Mouse (Mus musculus): Measurements from ENCODE around the gene Psmd8. TPM values are rescaled to one million over a fixed set of nuclear protein-coding genes. Genes with fewer than 3 reads are reported as not detected.

Gene Psmd8
- polyA plus RNA-seq, 1 experiment, result 388 TPM

DNA sequence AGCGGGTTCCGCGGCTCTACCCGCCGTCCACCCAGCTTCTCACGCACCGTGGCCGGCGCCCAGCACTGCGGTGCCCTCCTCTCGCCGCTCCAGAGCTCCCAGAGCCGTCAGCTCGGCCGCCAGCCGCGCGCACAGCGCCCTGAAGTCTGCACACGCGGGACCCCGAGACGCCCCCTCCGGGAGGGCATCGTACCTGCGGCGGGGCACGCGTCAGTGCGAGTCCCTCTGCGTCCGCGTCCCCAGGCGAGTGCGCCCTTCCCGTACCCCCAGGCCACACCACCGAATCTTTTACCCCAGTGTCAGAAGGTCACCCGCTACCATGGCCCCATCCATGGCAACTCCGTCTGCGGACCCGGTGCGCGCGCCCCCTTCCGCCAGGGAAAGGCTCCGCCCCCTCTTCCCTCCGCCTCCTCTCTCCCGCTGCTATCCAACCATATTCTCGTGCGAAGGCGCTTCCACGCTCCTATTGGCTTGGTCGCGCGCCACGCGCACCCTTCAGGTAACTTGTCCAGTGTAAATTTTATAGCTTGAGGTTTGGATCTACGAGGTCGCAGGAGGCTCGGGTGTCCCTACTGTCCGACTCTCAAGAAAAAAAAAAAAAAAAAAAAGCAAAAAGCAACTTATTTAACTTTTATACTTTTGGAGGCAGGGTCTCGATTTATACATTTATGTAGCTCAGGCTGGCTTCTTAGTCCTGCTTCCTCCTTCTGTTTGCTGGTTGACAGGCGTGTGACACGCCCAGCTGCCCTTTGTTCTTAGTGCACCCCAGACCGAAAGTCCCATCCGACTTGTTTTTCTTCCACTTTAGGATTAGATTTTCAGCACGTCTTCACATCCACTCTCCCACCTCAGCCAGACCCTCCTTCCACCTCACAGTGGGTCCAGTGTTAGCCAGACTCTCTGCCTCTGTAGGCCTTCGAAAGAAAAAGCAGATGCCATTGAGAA lies 24.4 kb downstream of the Psmd8 start, which contains the start of gene Fam98c:
Gene Fam98c, minus strand, starts transcription at position 397 of the 945 bp plus-strand sequence.
- Histone ChIP-seq H3K27me3 (ENCODE audit: control insufficient read depth, insufficient read depth, insufficient read length) (no peaks in the 10 kb centered on the region), H3K36me3 (ENCODE audit: control insufficient read depth, insufficient read depth) (no peaks in the 10 kb centered on the region), H3K79me3 (ENCODE audit: low read depth) (no peaks in the 10 kb centered on the region), H3K79me2 (ENCODE audit: control insufficient read depth, insufficient read depth) (no peaks in the 10 kb centered on the region), H3K4me3 (ENCODE audit: insufficient read depth, poor library complexity, severe bottlenecking) (peak within 1 kb of the TSS; percentile 41), H3ac (ENCODE audit: control insufficient read depth, insufficient read length, low read depth) (peak within 1 kb of the TSS; percentile 64)
- TF ChIP-seq CEBPB (IDR thresholded peaks at IDR 0.05; ENCODE audit: low read depth) (no peak), MAX (IDR thresholded peaks at IDR 0.05) (no peak), MYOG (IDR thresholded peaks at IDR 0.05; ENCODE audit: control insufficient read depth, extremely low read depth, insufficient read length) (no peak), USF1 (IDR thresholded peaks at IDR 0.05; ENCODE audit: low read depth) (no peak), MYOD1 (IDR thresholded peaks at IDR 0.05; ENCODE audit: control insufficient read depth, insufficient read length, low read depth) (no peak), FOSL1 (IDR thresholded peaks at IDR 0.05; ENCODE audit: insufficient read depth, low read length, poor library complexity, severe bottlenecking) (no peak), CTCF (IDR thresholded peaks at IDR 0.05; ENCODE audit: control insufficient read depth, insufficient read depth, insufficient read length) (no peak)

DNA sequence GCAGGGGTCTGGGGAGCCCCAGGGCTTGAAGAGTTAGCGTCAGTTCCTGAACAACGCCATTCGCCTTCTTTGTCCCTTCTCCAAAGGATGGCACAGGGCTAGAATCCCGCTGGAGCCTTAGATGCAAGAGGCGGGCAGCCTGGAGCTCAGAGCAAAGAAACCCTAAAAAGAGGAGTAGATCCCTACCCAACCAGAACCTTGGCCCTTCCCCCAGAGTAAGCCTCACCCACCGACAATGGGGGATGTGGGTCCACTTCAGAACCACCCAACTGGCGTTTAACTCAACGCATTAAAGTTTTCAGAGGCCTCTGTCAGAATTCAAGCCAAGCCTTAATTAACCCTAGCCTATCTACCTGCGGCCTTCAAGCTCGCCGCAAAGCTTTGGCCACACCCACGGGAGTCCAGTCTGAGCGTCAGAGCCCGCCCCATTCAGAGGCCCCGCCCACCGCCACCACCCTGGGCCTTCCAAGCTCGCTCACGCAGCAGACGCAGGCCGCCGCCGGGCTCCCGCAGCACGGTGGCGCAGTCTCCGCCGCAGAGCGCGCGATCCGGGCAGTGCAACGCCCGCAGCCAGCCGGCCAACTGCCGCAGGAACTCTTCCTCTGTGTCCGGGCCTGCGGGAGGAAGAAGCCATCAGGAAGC lies 25.2 kb downstream of the Psmd8 start:
- no peaks in the 10 kb centered on the region for H3K36me3 ChIP-seq (ENCODE audit: control insufficient read depth, insufficient read depth)
- TF ChIP-seq CTCF (IDR thresholded peaks at IDR 0.05; ENCODE audit: control insufficient read depth, insufficient read depth, insufficient read length) (peak; percentile 29), FOSL1 (IDR thresholded peaks at IDR 0.05; ENCODE audit: insufficient read depth, low read length, poor library complexity, severe bottlenecking) (no peak), USF1 (IDR thresholded peaks at IDR 0.05; ENCODE audit: low read depth) (no peak), CEBPB (IDR thresholded peaks at IDR 0.05; ENCODE audit: low read depth) (no peak), MAX (IDR thresholded peaks at IDR 0.05) (no peak)
- no peaks in the 10 kb centered on the region for H3K79me2 ChIP-seq (ENCODE audit: control insufficient read depth, insufficient read depth)

DNA sequence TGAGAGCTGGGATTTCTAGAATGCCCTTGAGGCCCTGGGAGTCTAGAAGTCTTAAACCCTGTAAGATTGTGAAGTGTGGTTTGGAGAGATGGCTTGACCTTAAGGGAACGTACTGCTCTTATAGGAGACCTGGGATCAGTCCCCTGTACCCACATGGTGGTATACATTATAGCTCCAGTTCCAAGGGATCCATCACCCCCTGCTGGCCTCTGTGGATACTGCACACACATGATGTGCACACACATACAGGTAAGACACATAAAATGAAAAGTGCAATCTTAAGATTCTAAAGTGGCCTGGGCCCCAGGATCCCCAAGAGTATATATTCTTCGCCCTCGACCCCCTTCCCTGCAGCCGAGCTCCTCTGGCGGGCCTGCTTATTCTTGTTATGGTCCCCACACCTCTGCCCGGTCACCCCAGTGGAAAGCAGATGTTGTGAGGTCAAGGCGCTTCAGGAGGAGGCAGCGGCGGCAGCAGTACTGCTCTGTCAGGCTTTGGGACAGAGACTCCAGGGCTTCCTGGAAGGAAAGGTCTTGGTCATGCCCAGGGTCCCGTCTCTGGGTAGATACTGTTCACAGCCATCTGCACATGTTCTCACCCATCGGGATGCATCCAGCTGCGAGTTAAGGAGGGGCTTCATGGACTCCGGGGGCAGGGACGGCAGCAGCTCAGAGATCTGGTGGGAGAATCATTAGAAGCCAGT lies 26.3 kb downstream of the Psmd8 start:
- Histone ChIP-seq H3K36me3 (ENCODE audit: control insufficient read depth, insufficient read depth) (no peaks in the 10 kb centered on the region), H3ac (ENCODE audit: control insufficient read depth, insufficient read length, low read depth) (no peak overlapping the region), H3K4me3 (ENCODE audit: insufficient read depth, poor library complexity, severe bottlenecking) (no peak overlapping the region), H3K79me3 (ENCODE audit: low read depth) (no peaks in the 10 kb centered on the region), H3K79me2 (ENCODE audit: control insufficient read depth, insufficient read depth) (no peaks in the 10 kb centered on the region), H3K27me3 (ENCODE audit: control insufficient read depth, insufficient read depth, insufficient read length) (no peaks in the 10 kb centered on the region)
- TF ChIP-seq CTCF (IDR thresholded peaks at IDR 0.05; ENCODE audit: control insufficient read depth, insufficient read depth, insufficient read length) (no peak), FOSL1 (IDR thresholded peaks at IDR 0.05; ENCODE audit: insufficient read depth, low read length, poor library complexity, severe bottlenecking) (no peak), MYOG (IDR thresholded peaks at IDR 0.05; ENCODE audit: control insufficient read depth, extremely low read depth, insufficient read length) (no peak), CEBPB (IDR thresholded peaks at IDR 0.05; ENCODE audit: low read depth) (no peak)

More for the DNA sequence above, 25.2 kb downstream of the Psmd8 start:
- H3K27me3 ChIP-seq (ENCODE audit: control insufficient read depth, insufficient read depth, insufficient read length), result no peaks in the 10 kb centered on the region
- H3K79me3 ChIP-seq (ENCODE audit: low read depth), result no peaks in the 10 kb centered on the region
- peak overlapping the region; percentile 41 for H3K4me3 ChIP-seq (ENCODE audit: insufficient read depth, poor library complexity, severe bottlenecking)
- peak overlapping the region; percentile 64 for H3ac ChIP-seq (ENCODE audit: control insufficient read depth, insufficient read length, low read depth)

DNA sequence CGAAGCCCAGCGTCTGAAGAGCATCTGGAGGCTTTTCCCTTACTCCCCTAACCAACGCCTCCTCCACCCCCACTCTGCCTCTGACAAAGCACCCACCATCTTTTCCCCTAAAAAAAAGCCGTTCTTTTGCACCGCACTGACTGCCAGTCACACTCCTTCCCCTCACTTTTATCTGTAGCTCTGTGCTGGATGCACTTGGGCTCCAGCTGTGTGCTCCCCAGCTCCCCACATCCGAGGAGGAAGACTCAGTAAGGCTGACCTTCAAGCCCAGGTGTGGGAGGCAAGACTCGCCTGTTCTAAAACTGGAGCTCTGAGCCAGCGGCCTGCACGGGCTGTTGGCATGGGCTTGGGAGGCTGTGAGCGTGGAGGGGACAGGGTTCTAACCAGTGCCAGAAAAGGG lies 29.0 kb downstream of the Psmd8 start:
- Histone ChIP-seq H3K27me3 (ENCODE audit: control insufficient read depth, insufficient read depth, insufficient read length) (no peaks in the 10 kb centered on the region), H3K79me2 (ENCODE audit: control insufficient read depth, insufficient read depth) (no peaks in the 10 kb centered on the region), H3K36me3 (ENCODE audit: control insufficient read depth, insufficient read depth) (no peaks in the 10 kb centered on the region), H3ac (ENCODE audit: control insufficient read depth, insufficient read length, low read depth) (no peak overlapping the region), H3K4me3 (ENCODE audit: insufficient read depth, poor library complexity, severe bottlenecking) (no peak overlapping the region), H3K79me3 (ENCODE audit: low read depth) (no peaks in the 10 kb centered on the region)
- TF ChIP-seq MAX (IDR thresholded peaks at IDR 0.05) (no peak), FOSL1 (IDR thresholded peaks at IDR 0.05; ENCODE audit: insufficient read depth, low read length, poor library complexity, severe bottlenecking) (no peak), USF1 (IDR thresholded peaks at IDR 0.05; ENCODE audit: low read depth) (no peak), MYOG (IDR thresholded peaks at IDR 0.05; ENCODE audit: control insufficient read depth, extremely low read depth, insufficient read length) (no peak), CTCF (IDR thresholded peaks at IDR 0.05; ENCODE audit: control insufficient read depth, insufficient read depth, insufficient read length) (no peak), MYOD1 (IDR thresholded peaks at IDR 0.05; ENCODE audit: control insufficient read depth, insufficient read length, low read depth) (no peak), CEBPB (IDR thresholded peaks at IDR 0.05; ENCODE audit: low read depth) (no peak)

DNA sequence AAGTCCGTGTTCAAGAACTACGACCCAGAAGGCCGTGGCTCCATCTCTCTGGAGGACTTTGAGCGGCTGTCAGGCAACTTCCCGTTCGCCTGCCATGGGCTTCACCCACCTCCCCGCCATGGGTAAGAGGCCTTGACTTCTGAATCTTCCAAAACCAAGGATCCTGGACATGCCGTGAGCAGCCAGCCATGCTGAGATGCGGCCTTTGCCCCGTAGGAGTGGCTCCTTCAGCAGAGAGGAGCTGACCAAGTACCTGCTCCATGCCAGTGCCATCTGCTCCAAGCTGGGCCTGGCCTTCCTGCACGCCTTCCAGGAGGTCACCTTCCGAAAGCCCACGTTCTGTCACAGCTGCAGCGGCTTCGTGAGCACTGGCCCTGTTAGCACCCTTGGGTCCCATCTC lies 31.7 kb downstream of the Psmd8 start:
- no peaks in the 10 kb centered on the region for H3K27me3 ChIP-seq (ENCODE audit: control insufficient read depth, insufficient read depth, insufficient read length)
- H3K36me3 ChIP-seq (ENCODE audit: control insufficient read depth, insufficient read depth), result no peaks in the 10 kb centered on the region
- H3K79me3 ChIP-seq (ENCODE audit: low read depth), result no peaks in the 10 kb centered on the region
- no peak overlapping the region for H3K4me3 ChIP-seq (ENCODE audit: insufficient read depth, poor library complexity, severe bottlenecking)
- H3ac ChIP-seq (ENCODE audit: control insufficient read depth, insufficient read length, low read depth), result no peak overlapping the region
- TF ChIP-seq CEBPB (IDR thresholded peaks at IDR 0.05; ENCODE audit: low read depth) (no peak), FOSL1 (IDR thresholded peaks at IDR 0.05; ENCODE audit: insufficient read depth, low read length, poor library complexity, severe bottlenecking) (no peak), MAX (IDR thresholded peaks at IDR 0.05) (no peak), MYOD1 (IDR thresholded peaks at IDR 0.05; ENCODE audit: control insufficient read depth, insufficient read length, low read depth) (no peak), USF1 (IDR thresholded peaks at IDR 0.05; ENCODE audit: low read depth) (no peak), MYOG (IDR thresholded peaks at IDR 0.05; ENCODE audit: control insufficient read depth, extremely low read depth, insufficient read length) (no peak), CTCF (IDR thresholded peaks at IDR 0.05; ENCODE audit: control insufficient read depth, insufficient read depth, insufficient read length) (no peak)
- no peaks in the 10 kb centered on the region for H3K79me2 ChIP-seq (ENCODE audit: control insufficient read depth, insufficient read depth)

Measured in C2C12 (cell line).